Mouse (Mus musculus): ENCODE measurements around the gene Myt1l. TPM values are rescaled to one million over a fixed set of nuclear protein-coding genes. Genes with fewer than 3 reads are reported as not detected.

Gene Myt1l
- polyA plus RNA-seq, 1 experiment from 2014 or later = 1.2 TPM

- H3K36me3 ChIP-seq (ENCODE audit: control insufficient read depth, insufficient read depth) = no peaks in the 10 kb centered on the region
- WGBS = 70% methylated on average over 8 of the region's 8 CpGs
- no peaks in the 10 kb centered on the region for H3K4me1 ChIP-seq (replicated peaks; ENCODE audit: control insufficient read depth, insufficient read depth, low read length)
- ATAC-seq = no peak
- H3K27ac ChIP-seq (ENCODE audit: low read depth, low read length) = no peak overlapping the region
- H3K27me3 ChIP-seq (replicated peaks; ENCODE audit: control insufficient read depth, insufficient read depth, low read length) = no peaks in the 10 kb centered on the region
- H3K4me2 ChIP-seq (replicated peaks; ENCODE audit: low read depth) = no peak overlapping the region
- no peak for TF ChIP-seq CTCF (IDR thresholded peaks at IDR 0.05; ENCODE audit: low read depth)
- no peaks in the 10 kb centered on the region for H3K9me3 ChIP-seq (ENCODE audit: control insufficient read depth)
- H3K9ac ChIP-seq (ENCODE audit: low read depth, low read length) = no peak overlapping the region
- H3K4me3 ChIP-seq (ENCODE audit: low read depth, low read length) = no peak overlapping the region
Measured at GRCm38 (mm10) chr12:29686241-29686640, 158.1 kb downstream of the Myt1l start.

- Histone ChIP-seq H3K27me3 (replicated peaks; ENCODE audit: control insufficient read depth, insufficient read depth, low read length) (no peaks in the 10 kb centered on the region), H3K36me3 (ENCODE audit: control insufficient read depth, insufficient read depth) (no peaks in the 10 kb centered on the region), H3K4me1 (replicated peaks; ENCODE audit: control insufficient read depth, insufficient read depth, low read length) (no peaks in the 10 kb centered on the region), H3K4me3 (ENCODE audit: low read depth, low read length) (no peak overlapping the region), H3K27ac (ENCODE audit: low read depth, low read length) (no peak overlapping the region), H3K9me3 (ENCODE audit: control insufficient read depth) (no peaks in the 10 kb centered on the region), H3K9ac (ENCODE audit: low read depth, low read length) (no peak overlapping the region), H3K4me2 (replicated peaks; ENCODE audit: low read depth) (no peak overlapping the region)
- WGBS = 74% methylated on average over 5 of the region's 5 CpGs
- ATAC-seq = no peak
- no peak for TF ChIP-seq CTCF (IDR thresholded peaks at IDR 0.05; ENCODE audit: low read depth)
Measured at GRCm38 (mm10) chr12:29691566-29691965, 163.4 kb downstream of the Myt1l start.

GRCm38 (mm10) chr12:29695194-29695593, 167.0 kb downstream of the Myt1l start:
- WGBS = 43% methylated on average over 2 of the region's 2 CpGs
- ATAC-seq = no peak

GRCm38 (mm10) chr12:29697526-29698500, 169.6 kb downstream of the Myt1l start:
- Histone ChIP-seq H3K27ac (ENCODE audit: low read depth, low read length) (no peak overlapping the region), H3K9me3 (ENCODE audit: control insufficient read depth) (no peaks in the 10 kb centered on the region), H3K9ac (ENCODE audit: low read depth, low read length) (no peak overlapping the region), H3K36me3 (ENCODE audit: control insufficient read depth, insufficient read depth) (no peaks in the 10 kb centered on the region), H3K4me3 (ENCODE audit: low read depth, low read length) (no peak overlapping the region), H3K4me2 (replicated peaks; ENCODE audit: low read depth) (no peak overlapping the region), H3K27me3 (replicated peaks; ENCODE audit: control insufficient read depth, insufficient read depth, low read length) (no peaks in the 10 kb centered on the region), H3K4me1 (replicated peaks; ENCODE audit: control insufficient read depth, insufficient read depth, low read length) (no peaks in the 10 kb centered on the region)
- ATAC-seq = no peak
- TF ChIP-seq CTCF (IDR thresholded peaks at IDR 0.05; ENCODE audit: low read depth) = no peak
- 83% methylated on average over 12 of the region's 12 CpGs for WGBS

More at GRCm38 (mm10) chr12:29695194-29695593, 167.0 kb downstream of the Myt1l start:
- H3K36me3 ChIP-seq (ENCODE audit: control insufficient read depth, insufficient read depth) = no peaks in the 10 kb centered on the region
- no peak for TF ChIP-seq CTCF (IDR thresholded peaks at IDR 0.05; ENCODE audit: low read depth)
- H3K4me1 ChIP-seq (replicated peaks; ENCODE audit: control insufficient read depth, insufficient read depth, low read length) = no peaks in the 10 kb centered on the region
- no peak overlapping the region for H3K9ac ChIP-seq (ENCODE audit: low read depth, low read length)
- no peak overlapping the region for H3K4me3 ChIP-seq (ENCODE audit: low read depth, low read length)
- no peaks in the 10 kb centered on the region for H3K27me3 ChIP-seq (replicated peaks; ENCODE audit: control insufficient read depth, insufficient read depth, low read length)
- no peaks in the 10 kb centered on the region for H3K9me3 ChIP-seq (ENCODE audit: control insufficient read depth)
- H3K4me2 ChIP-seq (replicated peaks; ENCODE audit: low read depth) = no peak overlapping the region
- H3K27ac ChIP-seq (ENCODE audit: low read depth, low read length) = no peak overlapping the region

- no peaks in the 10 kb centered on the region for H3K4me1 ChIP-seq (replicated peaks; ENCODE audit: control insufficient read depth, insufficient read depth, low read length)
- no peak overlapping the region for H3K9ac ChIP-seq (ENCODE audit: low read depth, low read length)
- WGBS = 75% methylated on average over 3 of the region's 3 CpGs
- no peaks in the 10 kb centered on the region for H3K9me3 ChIP-seq (ENCODE audit: control insufficient read depth)
- TF ChIP-seq CTCF (IDR thresholded peaks at IDR 0.05; ENCODE audit: low read depth) = no peak
- H3K27ac ChIP-seq (ENCODE audit: low read depth, low read length) = no peak overlapping the region
- H3K36me3 ChIP-seq (ENCODE audit: control insufficient read depth, insufficient read depth) = no peaks in the 10 kb centered on the region
- H3K27me3 ChIP-seq (replicated peaks; ENCODE audit: control insufficient read depth, insufficient read depth, low read length) = no peaks in the 10 kb centered on the region
- ATAC-seq = no peak
- H3K4me3 ChIP-seq (ENCODE audit: low read depth, low read length) = no peak overlapping the region
- H3K4me2 ChIP-seq (replicated peaks; ENCODE audit: low read depth) = no peak overlapping the region
Measured at GRCm38 (mm10) chr12:29698541-29698940, 170.4 kb downstream of the Myt1l start.

- Histone ChIP-seq H3K36me3 (ENCODE audit: control insufficient read depth, insufficient read depth) (no peaks in the 10 kb centered on the region), H3K4me3 (ENCODE audit: low read depth, low read length) (no peak overlapping the region), H3K4me1 (replicated peaks; ENCODE audit: control insufficient read depth, insufficient read depth, low read length) (no peaks in the 10 kb centered on the region), H3K9ac (ENCODE audit: low read depth, low read length) (no peak overlapping the region), H3K4me2 (replicated peaks; ENCODE audit: low read depth) (no peak overlapping the region), H3K27ac (ENCODE audit: low read depth, low read length) (no peak overlapping the region), H3K27me3 (replicated peaks; ENCODE audit: control insufficient read depth, insufficient read depth, low read length) (no peaks in the 10 kb centered on the region), H3K9me3 (ENCODE audit: control insufficient read depth) (no peaks in the 10 kb centered on the region)
- no peak for ATAC-seq
- WGBS = 41% methylated on average over 10 of the region's 10 CpGs
- no peak for TF ChIP-seq CTCF (IDR thresholded peaks at IDR 0.05; ENCODE audit: low read depth)
Measured at GRCm38 (mm10) chr12:29698976-29699375, 170.8 kb downstream of the Myt1l start.

Measured in intestine, postnatal 0 days (tissue).